Mouse (Mus musculus) liver, embryonic 15.5 days (tissue): ENCODE data around the gene Rundc1. TPM values are rescaled to one million over a fixed set of nuclear protein-coding genes. Genes with fewer than 3 reads are reported as not detected.
A peak's percentile ranks its signal among the peaks of the same experiment; 100 is the strongest.

ENCODE experiments used
- ATAC-seq: fragments of 200-750 bp; cut with Nextera tagmentation; 2 replicates; pipeline ENCODE4 v1.8.0; 2017; ENCODE audit warnings: moderate number of reproducible peaks, mild to moderate bottlenecking, moderate library complexity; ENCODE audit not compliant: insufficient read depth
- H3K27ac ChIP-seq: fragments of 300-500 bp; sonication (generic); replicated peaks from 2 replicates; pipeline ENCODE4 v1.5.1; 2015; ENCODE audit warnings: mild to moderate bottlenecking, inconsistent platforms
- H3K27me3 ChIP-seq: fragments of 300-500 bp; sonication (generic); 2 replicates; pipeline ENCODE4 v1.6.1; 2015; ENCODE audit warnings: mild to moderate bottlenecking, inconsistent platforms
- H3K36me3 ChIP-seq: fragments of 300-500 bp; sonication (generic); replicated peaks from 2 replicates; pipeline ENCODE4 v1.6.1; 2015; ENCODE audit warnings: moderate library complexity, mild to moderate bottlenecking, inconsistent platforms
- H3K4me1 ChIP-seq: fragments of 300-500 bp; sonication (generic); replicated peaks from 2 replicates; pipeline ENCODE4 v1.6.1; 2015; ENCODE audit warnings: inconsistent platforms
- H3K4me2 ChIP-seq: fragments of 300-500 bp; sonication (generic); 2 replicates; pipeline ENCODE4 v1.6.1; 2015; ENCODE audit warnings: moderate library complexity, mild to moderate bottlenecking, inconsistent platforms
- H3K4me3 ChIP-seq: fragments of 300-500 bp; sonication (generic); replicated peaks from 2 replicates; pipeline ENCODE4 v1.5.1; 2015; ENCODE audit warnings: mild to moderate bottlenecking, inconsistent platforms
- H3K9ac ChIP-seq: fragments of 300-500 bp; sonication (generic); 2 replicates; pipeline ENCODE4 v1.6.1; 2015; ENCODE audit warnings: moderate library complexity, mild to moderate bottlenecking, inconsistent platforms
- H3K9me3 ChIP-seq: fragments of 300-500 bp; sonication (generic); replicated peaks from 2 replicates; pipeline ENCODE4 v1.6.1; 2016; ENCODE audit warnings: inconsistent platforms
- WGBS: fragments of 180-500 bp; shearing (Covaris S2); methylation state at CpG from one replicate; pipeline ENCODE4 v1.1.7; 2015; ENCODE audit warnings: mixed read lengths; ENCODE audit not compliant: insufficient replicate concordance; 5-methylcytosine and 5-hydroxymethylcytosine counted together
- microRNA-seq: library from miRNA; unstranded; fragments of <30 nt; microRNA quantifications from one replicate; pipeline ENCODE4, GENCODE M21; 2016
- polyA plus RNA-seq: library from polyadenylated mRNA; unstranded; fragments of >200 nt; fragmentation: Nextera tagmentation; extraction: Ambion mirVana; gene quantifications from 2 replicates; pipeline ENCODE4 v1.2.1, GENCODE M21; 2015

The Rundc1 gene
- polyA plus RNA-seq, 1 experiment from 2014 or later, result 5.7 TPM

DNA sequence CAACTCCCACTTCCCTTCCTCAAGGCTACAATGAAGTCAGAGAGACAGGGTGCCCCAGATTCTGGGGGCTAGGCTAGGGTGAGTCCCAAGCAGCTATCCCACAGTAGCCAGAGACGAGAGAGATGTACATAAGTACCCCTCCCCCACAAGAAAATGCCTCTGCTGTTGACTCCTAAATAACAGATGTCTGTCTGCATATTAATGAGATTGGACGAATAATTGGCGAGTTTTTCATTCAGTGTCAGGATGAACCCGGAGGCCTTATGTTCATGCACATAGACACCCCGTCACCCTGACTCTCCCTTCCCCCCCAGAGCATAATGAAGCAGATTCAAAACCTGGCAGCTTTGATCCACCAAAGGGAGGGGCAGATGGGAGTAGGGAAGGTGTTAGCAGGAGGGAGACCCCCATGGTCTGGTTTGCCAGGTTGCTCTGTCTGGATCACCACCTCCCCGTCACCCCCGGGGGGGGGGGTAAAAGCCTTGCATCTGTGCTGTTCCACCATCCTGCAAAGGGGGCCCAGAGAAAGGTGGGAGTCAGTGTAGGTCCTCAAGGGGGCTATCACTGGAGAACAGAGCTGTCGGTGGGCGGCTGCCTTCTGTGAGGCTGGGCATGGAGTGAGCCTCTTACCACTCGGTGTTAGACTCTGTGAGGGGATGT lies 52.8 kb downstream of the Rundc1 start:
- H3K4me3 ChIP-seq, result no peak overlapping the region
- 62% methylated on average over 10 of the region's 10 CpGs for WGBS
- H3K4me2 ChIP-seq, result no peak overlapping the region
- no peak for ATAC-seq
- H3K9me3 ChIP-seq, result no peaks in the 10 kb centered on the region
- H3K4me1 ChIP-seq, result peaks cover 15% of the 10 kb centered on the region
- no peaks in the 10 kb centered on the region for H3K36me3 ChIP-seq
- no peak overlapping the region for H3K9ac ChIP-seq
- H3K27ac ChIP-seq, result no peak overlapping the region
- peaks cover 22% of the 10 kb centered on the region for H3K27me3 ChIP-seq

DNA sequence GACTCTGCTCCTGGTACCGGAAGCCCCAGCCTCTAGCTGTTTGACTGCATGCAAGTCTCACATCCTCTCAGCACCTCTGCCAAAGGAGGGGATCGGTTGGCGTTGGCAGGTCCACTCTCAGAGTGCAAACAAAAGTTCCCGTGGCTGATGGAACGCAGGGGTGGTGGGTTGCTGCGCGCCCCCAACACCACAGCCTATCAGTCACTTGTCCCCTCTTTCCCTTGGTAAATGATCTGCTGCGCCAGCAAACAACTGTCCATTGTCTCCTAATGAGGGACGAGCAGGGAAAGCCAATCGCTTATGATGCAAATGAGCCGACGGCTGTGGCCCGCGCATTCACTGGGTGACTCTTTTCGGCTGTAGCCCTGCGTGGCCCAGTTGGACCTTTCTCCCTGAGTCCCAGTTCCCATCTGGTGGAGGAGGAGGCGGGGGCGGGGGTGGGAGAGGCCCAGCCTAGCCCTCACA lies 54.3 kb downstream of the Rundc1 start:
- ATAC-seq, result no peak
- 35% methylated on average over 18 of the region's 18 CpGs for WGBS
- H3K9ac ChIP-seq, result no peak overlapping the region
- H3K27ac ChIP-seq, result no peak overlapping the region
- H3K4me2 ChIP-seq, result peak overlapping the region; percentile 38
- H3K27me3 ChIP-seq, result peaks cover 12% of the 10 kb centered on the region
- no peaks in the 10 kb centered on the region for H3K36me3 ChIP-seq
- no peak overlapping the region for H3K4me3 ChIP-seq
- H3K4me1 ChIP-seq, result peaks cover 25% of the 10 kb centered on the region
- no peaks in the 10 kb centered on the region for H3K9me3 ChIP-seq

DNA sequence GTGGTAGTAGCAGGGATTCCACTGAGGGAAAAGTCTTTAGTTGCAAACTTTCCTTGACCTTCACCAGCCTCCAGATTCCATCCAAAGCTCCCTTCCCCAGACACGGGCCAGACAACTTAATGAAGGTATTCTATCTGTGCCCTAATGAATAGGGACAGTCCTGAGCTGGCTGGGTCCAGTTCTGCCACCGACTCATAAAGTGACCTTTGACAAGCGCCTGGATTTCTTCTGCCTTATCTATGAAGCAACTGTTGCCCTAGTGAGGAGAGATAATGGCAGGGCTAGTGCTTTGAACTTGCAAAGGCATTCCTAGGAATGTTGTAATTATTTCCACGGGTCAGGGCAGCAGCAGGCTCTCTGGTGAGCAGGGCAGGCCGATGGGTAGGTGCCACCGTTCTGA lies 56.0 kb downstream of the Rundc1 start:
- Histone ChIP-seq H3K27me3 (peaks cover 8% of the 10 kb centered on the region), H3K4me2 (no peak overlapping the region), H3K27ac (no peak overlapping the region), H3K4me3 (no peak overlapping the region), H3K9ac (no peak overlapping the region), H3K4me1 (peaks cover 42% of the 10 kb centered on the region), H3K9me3 (no peaks in the 10 kb centered on the region), H3K36me3 (no peaks in the 10 kb centered on the region)
- 31% methylated on average over 6 of the region's 6 CpGs for WGBS
- no peak for ATAC-seq

DNA sequence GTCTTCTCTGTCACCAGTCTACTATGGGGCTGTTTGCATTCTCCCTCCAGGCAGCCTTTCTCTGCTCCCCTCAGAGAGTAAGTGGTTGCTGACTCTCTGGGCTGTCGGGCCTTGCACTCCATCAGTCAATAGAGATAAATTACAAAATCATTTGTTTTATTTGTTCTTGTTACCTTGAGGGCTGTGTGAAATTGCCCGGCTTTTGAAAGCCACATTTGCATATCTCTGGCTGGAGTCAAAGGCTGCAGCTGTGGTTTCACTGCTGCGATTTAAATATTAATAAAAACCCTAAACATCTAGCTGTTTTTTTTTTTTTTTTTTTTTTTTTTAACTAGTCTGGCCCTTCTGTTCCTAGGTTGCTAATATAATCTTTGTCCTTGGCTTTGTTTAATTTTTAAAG lies 58.9 kb downstream of the Rundc1 start:
- Histone ChIP-seq H3K27me3 (peaks cover 8% of the 10 kb centered on the region), H3K4me3 (no peak overlapping the region), H3K9ac (no peak overlapping the region), H3K4me2 (no peak overlapping the region), H3K4me1 (peaks cover 53% of the 10 kb centered on the region), H3K36me3 (peaks cover 22% of the 10 kb centered on the region), H3K9me3 (no peaks in the 10 kb centered on the region), H3K27ac (no peak overlapping the region)
- ATAC-seq, result no peak
- 27% methylated on average over 3 of the region's 3 CpGs for WGBS

DNA sequence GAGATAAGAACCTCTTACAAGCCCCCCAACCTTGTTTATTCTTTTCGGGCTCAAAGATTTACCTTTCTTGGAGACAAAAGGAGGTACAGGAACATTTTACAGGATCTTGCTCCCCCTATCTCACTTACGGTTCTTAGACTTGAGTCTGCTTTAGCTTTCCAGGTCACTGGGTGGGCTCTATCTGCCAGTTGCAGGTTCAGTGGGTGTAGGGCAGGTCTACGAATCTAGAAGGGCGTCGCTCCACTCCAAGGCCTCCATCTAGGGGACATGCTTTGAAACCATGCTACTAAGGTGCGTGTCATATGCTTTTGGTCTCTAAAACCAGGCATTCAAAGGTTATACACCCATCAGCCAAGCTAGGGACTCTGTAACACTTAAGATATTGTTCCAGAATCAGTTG lies 59.4 kb downstream of the Rundc1 start:
- H3K9me3 ChIP-seq, result no peaks in the 10 kb centered on the region
- ATAC-seq, result no peak
- peaks cover 27% of the 10 kb centered on the region for H3K36me3 ChIP-seq
- no peak overlapping the region for H3K4me3 ChIP-seq
- peak overlapping the region; percentile 31; the same call in 1 of the 2 replicates for H3K4me2 ChIP-seq
- peaks cover 4% of the 10 kb centered on the region for H3K27me3 ChIP-seq
- 22% methylated on average over 6 of the region's 6 CpGs for WGBS
- H3K9ac ChIP-seq, result no peak overlapping the region
- no peak overlapping the region; the same call in 1 of the 2 replicates for H3K27ac ChIP-seq
- H3K4me1 ChIP-seq, result peaks cover 49% of the 10 kb centered on the region

DNA sequence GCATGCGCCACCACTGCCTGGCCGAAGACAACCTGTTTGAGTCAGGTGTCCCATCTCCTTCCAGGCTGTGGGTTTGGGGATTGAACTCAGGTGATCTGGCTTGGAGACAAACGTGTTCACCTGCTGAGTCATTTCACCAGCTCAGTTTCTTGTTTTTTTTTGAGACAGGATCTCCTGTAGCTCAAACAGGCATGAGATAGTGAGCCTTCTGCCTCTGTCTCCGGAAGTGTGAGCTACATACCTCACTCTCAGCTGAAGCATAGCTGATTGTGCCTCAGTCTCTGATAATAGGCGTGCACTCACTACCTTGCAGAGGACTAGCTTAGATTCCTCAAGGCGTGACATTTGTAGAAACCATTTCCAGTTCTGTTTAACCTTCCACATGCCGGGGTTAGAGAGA lies 59.9 kb downstream of the Rundc1 start:
- H3K36me3 ChIP-seq, result peaks cover 32% of the 10 kb centered on the region
- 31% methylated on average over 7 of the region's 7 CpGs for WGBS
- H3K9me3 ChIP-seq, result no peaks in the 10 kb centered on the region
- peaks cover 47% of the 10 kb centered on the region for H3K4me1 ChIP-seq
- H3K4me3 ChIP-seq, result no peak overlapping the region
- no peaks in the 10 kb centered on the region for H3K27me3 ChIP-seq
- ATAC-seq, result no peak
- H3K27ac ChIP-seq, result no peak overlapping the region; the same call in none of the 2 replicates
- no peak overlapping the region for H3K9ac ChIP-seq
- peak overlapping the region; percentile 45 for H3K4me2 ChIP-seq

Small RNAs within 50 kb of the gene (microRNA-seq; reads per million reads assigned to microRNA genes)
- gene Mir6929, result not detected

Other genes with a start within 250 kb of the Rundc1 start
- 0.05 TPM in 1 of 2 replicates, not detected in the other for gene Ccr10, start 249.6 kb upstream of the Rundc1 start, polyA plus RNA-seq
- gene Ezh1, start 198.6 kb upstream of the Rundc1 start, polyA plus RNA-seq, result 9.8 and 11.0 TPM in 2 replicates
- gene Ramp2, start 179.1 kb upstream of the Rundc1 start, polyA plus RNA-seq, result 20.3 and 25.4 TPM in 2 replicates
- 77.2 and 81.7 TPM in 2 replicates for gene Vps25, start 171.4 kb upstream of the Rundc1 start, polyA plus RNA-seq
- gene Wnk4, start 164.5 kb upstream of the Rundc1 start, polyA plus RNA-seq, result 5.1 and 6.7 TPM in 2 replicates
- gene Cntd1, start 146.1 kb upstream of the Rundc1 start, polyA plus RNA-seq, result 0.67 TPM in 2 replicates
- 80.5 and 87.1 TPM in 2 replicates for gene Coa3, start 146.0 kb upstream of the Rundc1 start, polyA plus RNA-seq
- 94.0 and 97.1 TPM in 2 replicates for gene Becn1, start 122.8 kb upstream of the Rundc1 start, polyA plus RNA-seq
- 189 and 190 TPM in 2 replicates for gene Psme3, start 108.9 kb upstream of the Rundc1 start, polyA plus RNA-seq
- gene Aoc2, start 100.0 kb upstream of the Rundc1 start, polyA plus RNA-seq, result 1.4 and 1.5 TPM in 2 replicates
- 0.06 TPM in 1 of 2 replicates, not detected in the other for gene Aoc3, start 94.5 kb upstream of the Rundc1 start, polyA plus RNA-seq
- not detected in 2 replicates for gene G6pc, start 57.5 kb upstream of the Rundc1 start, polyA plus RNA-seq
- gene Aarsd1, start 7.5 kb upstream of the Rundc1 start, polyA plus RNA-seq, result 37.2 and 37.3 TPM in 2 replicates
- gene Gm27029, start 289 bp upstream of the Rundc1 start, polyA plus RNA-seq, result 2.1 and 3.1 TPM in 2 replicates
- gene Ptges3l, start 248 bp downstream of the Rundc1 start, polyA plus RNA-seq, result 1.3 and 1.4 TPM in 2 replicates
- gene Rpl27, start 17.2 kb downstream of the Rundc1 start, polyA plus RNA-seq, result 149 and 195 TPM in 2 replicates
- gene Ifi35, start 23.3 kb downstream of the Rundc1 start, polyA plus RNA-seq, result 29.6 and 30.4 TPM in 2 replicates
- gene Rnd2, start 39.9 kb downstream of the Rundc1 start, polyA plus RNA-seq, result 2.0 and 2.1 TPM in 2 replicates
- 10.0 and 10.8 TPM in 2 replicates for gene Vat1, start 41.1 kb downstream of the Rundc1 start, polyA plus RNA-seq
- gene Brca1, start 126.9 kb downstream of the Rundc1 start, polyA plus RNA-seq, result 11.5 and 12.5 TPM in 2 replicates
- 39.5 and 49.8 TPM in 2 replicates for gene Nbr1, start 127.1 kb downstream of the Rundc1 start, polyA plus RNA-seq
- gene Tmem106a, start 157.2 kb downstream of the Rundc1 start, polyA plus RNA-seq, result 7.7 and 7.8 TPM in 2 replicates
- 0.16 TPM in 1 of 2 replicates, not detected in the other for gene Gm11634, start 174.2 kb downstream of the Rundc1 start, polyA plus RNA-seq
- gene Rdm1, start 202.1 kb downstream of the Rundc1 start, polyA plus RNA-seq, result 10.7 and 12.1 TPM in 2 replicates
- 0.82 and 0.94 TPM in 2 replicates for gene Arl4d, start 240.5 kb downstream of the Rundc1 start, polyA plus RNA-seq